Mouse (Mus musculus): Measurements from ENCODE around the gene Zfc3h1.

The Zfc3h1 gene

DNA sequence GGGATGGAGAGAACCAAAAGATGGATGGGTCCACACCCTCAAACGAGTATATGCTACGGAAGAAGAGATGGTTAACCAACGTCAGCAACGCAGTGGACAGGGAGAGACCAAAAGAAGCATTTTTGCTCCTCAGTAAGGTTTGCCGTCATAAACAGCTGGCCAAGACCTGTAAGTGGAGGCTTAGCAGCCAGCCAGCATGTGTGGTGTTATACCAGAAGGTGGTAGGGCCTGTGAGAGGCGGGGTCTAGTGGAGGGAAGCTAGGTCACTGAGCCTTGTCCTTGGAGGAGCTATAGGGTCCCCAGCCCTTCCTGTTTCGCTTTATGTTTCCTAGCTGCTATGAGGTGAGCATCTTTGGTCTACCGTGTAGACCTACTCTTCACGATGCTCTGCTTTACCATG is 91.7 kb downstream of the Zfc3h1 start:
- in situ Hi-C loops (cut with MboI), result no loop called here

DNA sequence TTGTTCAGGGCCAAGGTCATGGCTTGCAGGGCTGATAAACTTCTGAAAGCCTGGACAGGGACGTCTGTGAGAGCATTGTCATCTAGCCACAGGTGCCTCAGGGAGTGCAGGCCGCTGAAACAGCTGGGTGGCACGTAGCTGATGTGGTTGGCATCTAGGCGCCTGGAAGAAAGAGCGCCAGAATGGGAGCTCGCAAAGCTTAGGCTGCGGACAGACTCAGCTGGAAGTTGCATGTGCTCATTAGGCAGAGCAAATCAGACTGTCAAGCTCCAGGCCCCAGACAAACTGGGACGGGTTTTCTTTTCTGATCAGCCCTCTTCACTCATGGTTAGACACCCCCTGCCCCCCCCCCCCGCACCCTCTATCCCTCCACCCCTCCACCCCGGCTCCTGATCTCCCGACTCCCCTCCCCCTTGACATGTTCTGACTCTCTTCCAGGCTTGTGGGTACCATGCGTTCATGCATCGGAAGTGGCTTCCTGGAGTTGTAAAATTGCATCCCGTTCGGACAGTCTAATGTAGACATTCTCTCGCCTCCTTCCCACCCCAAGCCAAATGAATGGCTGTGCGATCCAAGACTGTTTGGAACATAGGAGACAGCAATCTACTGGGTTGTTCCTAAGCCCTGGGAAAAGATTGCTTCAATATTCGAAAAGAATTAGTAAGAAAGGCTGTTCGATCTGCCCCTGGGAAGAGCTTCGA is 93.8 kb downstream of the Zfc3h1 start:
- in situ Hi-C loops (cut with MboI), result no loop called here
